Mouse (Mus musculus) neural tube, embryonic 13.5 days (tissue): ENCODE measurements around the gene Mpp3. TPM values are rescaled to one million over a fixed set of nuclear protein-coding genes. Genes with fewer than 3 reads are reported as not detected.

Experiments used
- ATAC-seq: fragments of 200-750 bp; cut with Nextera tagmentation; 2 replicates; pipeline ENCODE4 v1.8.0; 2017; ENCODE audit warnings: low read depth, mild to moderate bottlenecking, moderate TSS enrichment, moderate library complexity
- H3K27ac ChIP-seq: fragments of 300-500 bp; sonication (generic); replicated peaks from 2 replicates; pipeline ENCODE4 v1.5.1; 2015; ENCODE audit warnings: moderate library complexity, mild to moderate bottlenecking, inconsistent platforms
- H3K27me3 ChIP-seq: fragments of 300-500 bp; sonication (generic); 2 replicates; pipeline ENCODE4 v1.6.1; 2015; ENCODE audit warnings: mild to moderate bottlenecking, inconsistent platforms
- H3K36me3 ChIP-seq: fragments of 300-500 bp; sonication (generic); 2 replicates; pipeline ENCODE4 v1.6.1; 2015; ENCODE audit warnings: mild to moderate bottlenecking, inconsistent platforms
- H3K4me1 ChIP-seq: fragments of 300-500 bp; sonication (generic); replicated peaks from 2 replicates; pipeline ENCODE4 v1.6.1; 2015; ENCODE audit warnings: inconsistent platforms
- H3K4me2 ChIP-seq: fragments of 300-500 bp; sonication (generic); 2 replicates; pipeline ENCODE4 v1.6.1; 2015; ENCODE audit warnings: inconsistent platforms, mild to moderate bottlenecking, moderate library complexity
- H3K4me3 ChIP-seq: fragments of 300-500 bp; sonication (generic); 2 replicates; pipeline ENCODE4 v1.5.1; 2015; ENCODE audit warnings: mild to moderate bottlenecking, inconsistent platforms
- H3K9ac ChIP-seq: fragments of 300-500 bp; sonication (generic); 2 replicates; pipeline ENCODE4 v1.6.1; 2015; ENCODE audit warnings: moderate library complexity, mild to moderate bottlenecking, inconsistent platforms
- H3K9me3 ChIP-seq: fragments of 300-500 bp; sonication (generic); 2 replicates; pipeline ENCODE4 v1.6.1; 2016; ENCODE audit warnings: inconsistent platforms
- WGBS: fragments of 180-500 bp; shearing (Covaris S2); methylation state at CpG from one replicate; pipeline ENCODE4 v1.1.7; 2015; 5-methylcytosine and 5-hydroxymethylcytosine counted together
- polyA plus RNA-seq: library from polyadenylated mRNA; unstranded; fragments of >200 nt; fragmentation: Nextera tagmentation; extraction: Ambion mirVana; gene quantifications from 2 replicates; pipeline ENCODE4 v1.2.1, GENCODE M21; 2015

Gene Mpp3
- polyA plus RNA-seq, 1 experiment from 2014 or later = 49.6 TPM

GRCm38 (mm10) chr11:101952541-101953341 lies 75.5 kb downstream of the Mpp3 start:
- no peaks in the 10 kb centered on the region for H3K9me3 ChIP-seq
- H3K4me3 ChIP-seq = no peak overlapping the region
- H3K27me3 ChIP-seq = peaks cover 8% of the 10 kb centered on the region
- 34% methylated on average over 24 of the region's 24 CpGs for WGBS
- no peak for ATAC-seq
- H3K27ac ChIP-seq = no peak overlapping the region
- H3K4me2 ChIP-seq = 0 out of 2 replicates have a peak overlapping the region, but pooled peaks have one; percentile 9
- no peaks in the 10 kb centered on the region for H3K36me3 ChIP-seq
- H3K9ac ChIP-seq = 0 out of 2 replicates have a peak overlapping the region, but pooled peaks have one; percentile 34
- peaks cover 14% of the 10 kb centered on the region for H3K4me1 ChIP-seq

GRCm38 (mm10) chr11:101950021-101950420 lies 78.2 kb downstream of the Mpp3 start:
- ATAC-seq = no peak

More at GRCm38 (mm10) chr11:101950021-101950420, 78.2 kb downstream of the Mpp3 start:
- Histone ChIP-seq H3K9ac (no peak overlapping the region), H3K4me2 (no peak overlapping the region), H3K4me1 (peaks cover 14% of the 10 kb centered on the region), H3K27me3 (peaks cover 2% of the 10 kb centered on the region), H3K27ac (no peak overlapping the region), H3K9me3 (no peaks in the 10 kb centered on the region), H3K36me3 (no peaks in the 10 kb centered on the region), H3K4me3 (no peak overlapping the region)
- WGBS = 87% methylated on average over 5 of the region's 5 CpGs

Other genes starting within 250 kb of the Mpp3 start
- gene Etv4, start 243.1 kb downstream of the Mpp3 start, polyA plus RNA-seq = 14.5 and 16.0 TPM in 2 replicates
- 1.4 and 2.5 TPM in 2 replicates for gene Meox1, start 134.1 kb downstream of the Mpp3 start, polyA plus RNA-seq
- 0.08 and 0.14 TPM in 2 replicates for gene Sost, start 61.4 kb downstream of the Mpp3 start, polyA plus RNA-seq
- gene Cfap97d1, start 44.2 kb downstream of the Mpp3 start, polyA plus RNA-seq = not detected in 2 replicates
- gene Dusp3, start 41.4 kb downstream of the Mpp3 start, polyA plus RNA-seq = 19.7 and 20.2 TPM in 2 replicates
- 0.45 and 0.65 TPM in 2 replicates for gene Cd300lg, start 13.0 kb upstream of the Mpp3 start, polyA plus RNA-seq
- 25.8 and 26.5 TPM in 2 replicates for gene Mpp2, start 60.1 kb upstream of the Mpp3 start, polyA plus RNA-seq
- gene Ppy, start 72.9 kb upstream of the Mpp3 start, polyA plus RNA-seq = not detected in 2 replicates
- not detected in 2 replicates for gene Pyy, start 79.4 kb upstream of the Mpp3 start, polyA plus RNA-seq
- not detected in 2 replicates for gene Nags, start 117.1 kb upstream of the Mpp3 start, polyA plus RNA-seq
- 32.4 and 40.4 TPM in 2 replicates for gene Tmem101, start 127.9 kb upstream of the Mpp3 start, polyA plus RNA-seq
- 112 and 116 TPM in 2 replicates for gene Lsm12, start 156.8 kb upstream of the Mpp3 start, polyA plus RNA-seq
- 29.1 and 31.6 TPM in 2 replicates for gene G6pc3, start 161.2 kb upstream of the Mpp3 start, polyA plus RNA-seq
- gene Hdac5, start 201.7 kb upstream of the Mpp3 start, polyA plus RNA-seq = 84.4 and 88.7 TPM in 2 replicates
- gene BC030867, start 220.4 kb upstream of the Mpp3 start, polyA plus RNA-seq = 1.9 and 3.7 TPM in 2 replicates
- not detected in 2 replicates for gene Asb16, start 240.3 kb upstream of the Mpp3 start, polyA plus RNA-seq